Mouse (Mus musculus) liver, embryonic 14.5 days (tissue): ENCODE measurements around the gene Smim4. TPM values are rescaled to one million over a fixed set of nuclear protein-coding genes. Genes with fewer than 3 reads are reported as not detected.

Experiments used
- ATAC-seq: fragments of 200-750 bp; cut with Nextera tagmentation; 2 replicates; pipeline ENCODE4 v1.8.0; 2017; ENCODE audit warnings: moderate number of reproducible peaks, mild to moderate bottlenecking, moderate library complexity; ENCODE audit not compliant: insufficient read depth
- DNase-seq, 3 experiments: peaks; one replicate each; pipeline ENCODE4 v3.0.0-alpha.2; 2012 to 2013; ENCODE audit warnings: low read depth in 3 of 3, low spot score in 3 of 3
- H3K27ac ChIP-seq: fragments of 300-500 bp; sonication (generic); 2 replicates; pipeline ENCODE4 v1.5.1; 2014; ENCODE audit warnings: moderate library complexity, mild to moderate bottlenecking, control low read depth, inconsistent platforms
- H3K27me3 ChIP-seq: fragments of 300-500 bp; sonication (generic); 2 replicates; pipeline ENCODE4 v1.6.1; 2014; ENCODE audit warnings: mild to moderate bottlenecking, low read length, moderate library complexity; ENCODE audit not compliant: control insufficient read depth, insufficient read depth
- H3K36me3 ChIP-seq: fragments of 300-500 bp; sonication (generic); replicated peaks from 2 replicates; pipeline ENCODE4 v1.6.1; 2014; ENCODE audit warnings: low read depth; ENCODE audit not compliant: control insufficient read depth, insufficient read depth
- H3K4me1 ChIP-seq, 2 experiments: fragments of 200-500 bp in 1 of 2; fragments of 300-500 bp in 1 of 2; sonication (generic) in 1 of 2; replicated peaks; 2 replicates each; pipeline ENCODE4 v1.6.1; 2012 to 2014; ENCODE audit warnings: antibody characterized with exemption in 1 of 2, inconsistent platforms in 1 of 2, low read length in 1 of 2; ENCODE audit not compliant: control insufficient read depth in 2 of 2, insufficient read depth in 2 of 2
- H3K4me2 ChIP-seq: fragments of 300-500 bp; sonication (generic); 2 replicates; pipeline ENCODE4 v1.6.1; 2014; ENCODE audit warnings: low read depth, mild to moderate bottlenecking, control low read depth, moderate library complexity
- H3K4me3 ChIP-seq, 2 experiments: fragments of 200-500 bp in 1 of 2; fragments of 300-500 bp in 1 of 2; sonication (generic) in 1 of 2; 2 replicates each; pipeline ENCODE4 v1.5.1; 2012 to 2014; ENCODE audit warnings: low read depth in 2 of 2, low read length in 2 of 2, mild to moderate bottlenecking in 2 of 2, control low read depth in 1 of 2, inconsistent platforms in 1 of 2, moderate library complexity in 1 of 2; ENCODE audit not compliant: insufficient read depth in 1 of 2
- H3K9ac ChIP-seq: fragments of 300-500 bp; sonication (generic); replicated peaks from 2 replicates; pipeline ENCODE4 v1.6.1; 2014; ENCODE audit warnings: mild to moderate bottlenecking, control low read depth, moderate library complexity
- H3K9me3 ChIP-seq: fragments of 300-500 bp; sonication (generic); 2 replicates; pipeline ENCODE4 v1.6.1; 2016; ENCODE audit warnings: low read length, mixed read lengths; ENCODE audit not compliant: control insufficient read depth
- CTCF ChIP-seq: IDR thresholded peaks from 2 replicates; pipeline ENCODE4 v1.5.1; 2016; ENCODE audit warnings: antibody characterized with exemption, low read depth, control low read depth
- EP300 ChIP-seq: IDR thresholded peaks from 2 replicates; pipeline ENCODE4 v1.6.1; 2016; ENCODE audit warnings: antibody characterized with exemption, low read depth
- WGBS: fragments of 180-500 bp; shearing (Covaris S2); extraction: QIAGEN DNeasy Blood & Tissue Kit; methylation state at CpG from one replicate; pipeline ENCODE4 v1.1.7; 2014; ENCODE audit not compliant: insufficient replicate concordance; 5-methylcytosine and 5-hydroxymethylcytosine counted together
- polyA plus RNA-seq, 2 experiments: library from polyadenylated mRNA; depleted of rRNA in 1 of 2; stranded (reverse) in 1 of 2; unstranded in 1 of 2; fragments of >200 nt; fragmentation: Nextera tagmentation in 1 of 2; extraction: Ambion mirVana in 1 of 2; gene quantifications; 2 replicates each; pipeline versions ENCODE4 v1.2.1 to v1.2.3; 2012 to 2014

Smim4 gene
- polyA plus RNA-seq, 2 experiments, result 26.7 to 81.7 TPM

- Histone ChIP-seq H3K4me2 (peak overlapping the region; percentile 42), H3K9ac (peak overlapping the region; percentile 38)
Measured at GRCm38 (mm10) chr14:31045296-31045695, 83.5 kb downstream of the Smim4 start.

More at GRCm38 (mm10) chr14:31045296-31045695, 83.5 kb downstream of the Smim4 start:
- no peak for TF ChIP-seq CTCF
- no peak for TF ChIP-seq EP300
- ATAC-seq, result peak; percentile 68; the same call in 1 of the 2 replicates
- H3K4me1 ChIP-seq, result peaks cover 23 to 26% of the 10 kb centered on the region in 2 experiments
- no peaks in the 10 kb centered on the region for H3K9me3 ChIP-seq
- H3K36me3 ChIP-seq, result peaks cover 42% of the 10 kb centered on the region
- WGBS, result 50% methylated on average over 5 of the region's 5 CpGs
- H3K27me3 ChIP-seq, result no peaks in the 10 kb centered on the region
- no peak for DNase-seq
- H3K4me3 ChIP-seq, result no peak overlapping the region
- peak overlapping the region; percentile 91 for H3K27ac ChIP-seq

Other genes with a start within 250 kb of the Smim4 start
- 0.42 and 0.55 TPM in 2 replicates for gene Mustn1, start 249.8 kb downstream of the Smim4 start, polyA plus RNA-seq (2012; rRNA removed)
- 0.37 and 0.72 TPM in 2 replicates for gene Mustn1, start 249.8 kb downstream of the Smim4 start, polyA plus RNA-seq (2014; fragmentation: Nextera tagmentation; extraction: Ambion mirVana)
- 34.6 and 56.0 TPM in 2 replicates for gene Itih4, start 242.5 kb downstream of the Smim4 start, polyA plus RNA-seq (2012; rRNA removed)
- gene Itih4, start 242.5 kb downstream of the Smim4 start, polyA plus RNA-seq (2014; fragmentation: Nextera tagmentation; extraction: Ambion mirVana), result 82.3 and 113 TPM in 2 replicates
- gene Itih3, start 205.2 kb downstream of the Smim4 start, polyA plus RNA-seq (2012; rRNA removed), result 124 and 152 TPM in 2 replicates
- gene Itih3, start 205.2 kb downstream of the Smim4 start, polyA plus RNA-seq (2014; fragmentation: Nextera tagmentation; extraction: Ambion mirVana), result 250 and 275 TPM in 2 replicates
- gene Itih1, start 185.7 kb downstream of the Smim4 start, polyA plus RNA-seq (2012; rRNA removed), result 27.6 and 29.6 TPM in 2 replicates
- 27.2 and 29.3 TPM in 2 replicates for gene Itih1, start 185.7 kb downstream of the Smim4 start, polyA plus RNA-seq (2014; fragmentation: Nextera tagmentation; extraction: Ambion mirVana)
- gene Nek4, start 177.6 kb downstream of the Smim4 start, polyA plus RNA-seq (2012; rRNA removed), result 2.2 and 3.0 TPM in 2 replicates
- gene Nek4, start 177.6 kb downstream of the Smim4 start, polyA plus RNA-seq (2014; fragmentation: Nextera tagmentation; extraction: Ambion mirVana), result 2.6 and 3.7 TPM in 2 replicates
- 12.6 and 18.4 TPM in 2 replicates for gene Glt8d1, start 127.6 kb downstream of the Smim4 start, polyA plus RNA-seq (2012; rRNA removed)
- 17.5 and 17.7 TPM in 2 replicates for gene Glt8d1, start 127.6 kb downstream of the Smim4 start, polyA plus RNA-seq (2014; fragmentation: Nextera tagmentation; extraction: Ambion mirVana)
- gene Spcs1, start 127.3 kb downstream of the Smim4 start, polyA plus RNA-seq (2012; rRNA removed), result 157 and 292 TPM in 2 replicates
- 307 and 323 TPM in 2 replicates for gene Spcs1, start 127.3 kb downstream of the Smim4 start, polyA plus RNA-seq (2014; fragmentation: Nextera tagmentation; extraction: Ambion mirVana)
- 7.2 and 10.3 TPM in 2 replicates for gene Pbrm1, start 109.8 kb downstream of the Smim4 start, polyA plus RNA-seq (2012; rRNA removed)
- 35.3 and 36.9 TPM in 2 replicates for gene Pbrm1, start 109.8 kb downstream of the Smim4 start, polyA plus RNA-seq (2014; fragmentation: Nextera tagmentation; extraction: Ambion mirVana)
- gene Gnl3, start 109.8 kb downstream of the Smim4 start, polyA plus RNA-seq (2012; rRNA removed), result 50.2 and 88.0 TPM in 2 replicates
- gene Gnl3, start 109.8 kb downstream of the Smim4 start, polyA plus RNA-seq (2014; fragmentation: Nextera tagmentation; extraction: Ambion mirVana), result 90.8 and 91.8 TPM in 2 replicates
- gene Nt5dc2, start 2.1 kb upstream of the Smim4 start, polyA plus RNA-seq (2012; rRNA removed), result 146 and 164 TPM in 2 replicates
- gene Nt5dc2, start 2.1 kb upstream of the Smim4 start, polyA plus RNA-seq (2014; fragmentation: Nextera tagmentation; extraction: Ambion mirVana), result 161 and 173 TPM in 2 replicates
- gene Stab1, start 39.7 kb upstream of the Smim4 start, polyA plus RNA-seq (2012; rRNA removed), result 18.9 and 19.9 TPM in 2 replicates
- 19.3 and 20.7 TPM in 2 replicates for gene Stab1, start 39.7 kb upstream of the Smim4 start, polyA plus RNA-seq (2014; fragmentation: Nextera tagmentation; extraction: Ambion mirVana)
- gene Tnnc1, start 79.4 kb upstream of the Smim4 start, polyA plus RNA-seq (2012; rRNA removed), result 18.2 and 22.2 TPM in 2 replicates
- gene Tnnc1, start 79.4 kb upstream of the Smim4 start, polyA plus RNA-seq (2014; fragmentation: Nextera tagmentation; extraction: Ambion mirVana), result 37.5 and 41.2 TPM in 2 replicates
- 71.1 and 73.9 TPM in 2 replicates for gene Nisch, start 88.0 kb upstream of the Smim4 start, polyA plus RNA-seq (2012; rRNA removed)
- gene Nisch, start 88.0 kb upstream of the Smim4 start, polyA plus RNA-seq (2014; fragmentation: Nextera tagmentation; extraction: Ambion mirVana), result 50.3 and 61.1 TPM in 2 replicates
- gene Sema3g, start 88.9 kb upstream of the Smim4 start, polyA plus RNA-seq (2012; rRNA removed), result 0.06 and 0.15 TPM in 2 replicates
- gene Sema3g, start 88.9 kb upstream of the Smim4 start, polyA plus RNA-seq (2014; fragmentation: Nextera tagmentation; extraction: Ambion mirVana), result 0.05 TPM in 1 of 2 replicates, not detected in the other
- gene Phf7, start 122.4 kb upstream of the Smim4 start, polyA plus RNA-seq (2012; rRNA removed), result 2.1 and 3.1 TPM in 2 replicates
- 6.0 and 7.5 TPM in 2 replicates for gene Phf7, start 122.4 kb upstream of the Smim4 start, polyA plus RNA-seq (2014; fragmentation: Nextera tagmentation; extraction: Ambion mirVana)
- 22.1 and 24.4 TPM in 2 replicates for gene Bap1, start 122.5 kb upstream of the Smim4 start, polyA plus RNA-seq (2012; rRNA removed)
- gene Bap1, start 122.5 kb upstream of the Smim4 start, polyA plus RNA-seq (2014; fragmentation: Nextera tagmentation; extraction: Ambion mirVana), result 28.0 and 30.6 TPM in 2 replicates
- 0.11 and 0.13 TPM in 2 replicates for gene Dnah1, start 194.9 kb upstream of the Smim4 start, polyA plus RNA-seq (2012; rRNA removed)
- gene Dnah1, start 194.9 kb upstream of the Smim4 start, polyA plus RNA-seq (2014; fragmentation: Nextera tagmentation; extraction: Ambion mirVana), result 0.14 and 0.27 TPM in 2 replicates
- gene Capn7, start 207.7 kb upstream of the Smim4 start, polyA plus RNA-seq (2012; rRNA removed), result 10.5 and 13.7 TPM in 2 replicates
- 17.7 and 21.8 TPM in 2 replicates for gene Capn7, start 207.7 kb upstream of the Smim4 start, polyA plus RNA-seq (2014; fragmentation: Nextera tagmentation; extraction: Ambion mirVana)